Mouse (Mus musculus) thymus, postnatal 10 days (tissue): ENCODE results near the gene Olfr705.
"Not testable (repeated sequence)": the region's sequence is repeated elsewhere in the genome, so short reads cannot be mapped to it uniquely, and the experiment has no call there.

Experiments used
- DNase-seq, 2 experiments: peaks; one replicate each; pipeline ENCODE4 v3.0.0; 2021; ENCODE audit warnings: low spot score in 2 of 2

Gene Olfr705

GRCm38 (mm10) chr7:106876791-106877190 is at the start of gene Olfr705:
Olfr705 (minus strand) TSS chr7:106876891.
- no peak for DNase-seq

- peak in 1 of 2 experiments; percentile 6 for DNase-seq
Observed at GRCm38 (mm10) chr7:106920961-106921360, 44.3 kb upstream of the Olfr705 start.

- DNase-seq = no peak
Observed at GRCm38 (mm10) chr7:106907676-106908075, 31.0 kb upstream of the Olfr705 start, which contains the start of gene Olfr1532-ps1. Olfr1532-ps1 (plus strand) TSS chr7:106908001.

- DNase-seq = not testable (repeated sequence)
Observed at GRCm38 (mm10) chr7:106901141-106901540, 24.4 kb upstream of the Olfr705 start, which contains the start of gene Olfr707. Olfr707 (minus strand) TSS chr7:106901241.

GRCm38 (mm10) chr7:106888062-106888461 is 11.4 kb upstream of the Olfr705 start, which contains the start of gene Olfr706:
Olfr706 (minus strand) TSS chr7:106888162.
- DNase-seq = no peak

- DNase-seq = no peak
Observed at GRCm38 (mm10) chr7:106862885-106863284, 13.8 kb downstream of the Olfr705 start, which contains the start of gene Olfr704. Olfr704 (plus strand) TSS chr7:106863185.

GRCm38 (mm10) chr7:106843060-106843459 is 33.6 kb downstream of the Olfr705 start, which contains the start of gene Olfr703:
Olfr703 (plus strand) TSS chr7:106843360.
- DNase-seq = no peak

- no peak for DNase-seq
Observed at GRCm38 (mm10) chr7:106833793-106834192, 42.9 kb downstream of the Olfr705 start, which contains the start of gene Olfr702. Olfr702 (minus strand) TSS chr7:106833893.
